Mouse (Mus musculus) layer of hippocampus, adult 18-20 months (tissue): ENCODE data around the gene Gstm4. TPM values are rescaled to one million over a fixed set of nuclear protein-coding genes. Genes with fewer than 3 reads are reported as not detected.

Experiments used
- DNase-seq, 2 experiments: peaks; one replicate each; pipeline ENCODE4 v3.0.0; 2022; ENCODE audit warnings: low spot score in 2 of 2
- long read RNA-seq: library from polyadenylated mRNA; stranded (forward); transcript quantifications from one replicate; pipeline ENCODE4 v2.0.0, GENCODE M21; 2021
- total RNA-seq, 2 experiments: library from RNA; stranded (reverse); gene quantifications; 2 replicates each; pipeline ENCODE4 v1.2.3; 2021

Gene Gstm4
- total RNA-seq: 10 to 100 TPM; 12.3 to 13.2 TPM
- long read RNA-seq, transcript Gstm4-201 (8 exons, 1,707 nt): major isoform, 10 of 23 reads
- long read RNA-seq, partial matches to known transcripts: 1 of 23 reads
- long read RNA-seq, other reads (novel, unspliced or antisense): 11 of 23 reads

- DNase-seq: peak; percentile 86 to 93
Observed at GRCm38 (mm10) chr3:108044394-108045140, at the start of gene Gstm4. Gene Gstm4, minus strand, starts transcription at chr3:108044894.

- DNase-seq: no peak
Observed at GRCm38 (mm10) chr3:108094146-108094545, 49.5 kb upstream of the Gstm4 start.

DNA sequence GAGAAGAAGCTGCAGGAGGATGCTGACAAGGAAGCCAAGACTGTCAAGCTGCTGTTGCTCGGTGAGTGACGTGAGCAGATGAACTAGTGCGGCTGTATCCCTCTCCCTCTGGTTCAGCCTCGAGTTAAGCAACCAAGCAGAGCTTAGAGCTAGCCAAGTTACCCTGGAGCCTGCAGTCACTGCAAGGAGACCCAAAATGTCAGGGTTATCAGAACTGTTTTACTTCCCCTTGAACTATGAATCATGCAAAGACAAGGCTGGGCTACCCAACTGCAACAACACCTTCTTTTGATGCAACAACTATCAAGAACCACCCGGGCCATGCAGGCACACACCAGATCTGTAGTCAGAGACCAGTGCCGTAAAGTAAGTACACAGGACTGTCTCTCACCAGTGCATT, 48.6 kb upstream of the Gstm4 start:
- no peak for DNase-seq

DNA sequence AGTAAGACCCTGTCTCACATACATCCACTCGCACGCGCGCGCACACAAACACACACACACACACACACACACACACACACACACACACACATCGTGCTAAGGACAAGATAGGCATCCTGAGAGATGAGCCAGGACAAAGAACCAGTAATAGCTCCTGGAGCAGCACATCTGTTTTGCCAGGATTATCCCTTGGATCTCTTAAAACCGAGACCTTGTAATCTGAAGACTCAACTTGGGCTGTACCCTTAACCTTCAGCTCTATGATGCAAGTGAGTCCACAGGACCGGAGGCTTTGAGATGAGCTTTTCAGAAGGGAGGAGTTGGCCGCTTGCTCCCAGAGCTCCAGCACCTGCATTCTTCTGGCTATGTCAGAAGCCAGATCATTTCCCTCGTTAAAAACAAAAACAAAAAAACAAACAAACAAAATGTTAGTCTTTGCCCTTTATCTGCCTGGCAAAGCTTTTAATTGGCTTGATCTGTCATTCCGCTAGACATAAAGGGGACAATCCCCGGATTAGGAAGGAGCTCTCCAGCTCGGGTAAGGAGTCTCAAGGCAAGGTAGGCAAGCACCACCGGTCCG, 47.9 kb upstream of the Gstm4 start, which contains the start of gene Gnat2:
Gene Gnat2 (plus strand): TSS at position 254 of the 580 bp plus-strand sequence.
- DNase-seq: no peak

DNA sequence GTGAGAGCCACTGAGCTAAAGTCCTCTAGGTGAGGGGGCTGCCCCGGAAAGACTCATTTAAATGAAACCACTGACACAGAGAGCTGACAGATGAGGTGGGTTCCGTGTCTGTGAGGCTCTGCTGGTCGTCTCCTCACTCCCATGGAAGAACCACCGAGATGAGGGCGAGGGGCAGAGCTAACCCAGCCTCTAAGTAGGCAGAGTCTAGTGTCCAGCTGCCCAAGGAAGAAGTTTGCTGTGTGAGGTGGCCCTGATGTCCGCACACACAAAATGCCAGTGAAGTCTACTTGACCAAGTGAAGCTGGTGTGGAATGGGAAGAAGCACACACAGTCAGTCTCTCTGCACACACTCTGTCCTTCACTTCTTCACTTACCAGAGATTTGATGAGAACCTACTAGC, 47.3 kb upstream of the Gstm4 start:
- DNase-seq: no peak

DNA sequence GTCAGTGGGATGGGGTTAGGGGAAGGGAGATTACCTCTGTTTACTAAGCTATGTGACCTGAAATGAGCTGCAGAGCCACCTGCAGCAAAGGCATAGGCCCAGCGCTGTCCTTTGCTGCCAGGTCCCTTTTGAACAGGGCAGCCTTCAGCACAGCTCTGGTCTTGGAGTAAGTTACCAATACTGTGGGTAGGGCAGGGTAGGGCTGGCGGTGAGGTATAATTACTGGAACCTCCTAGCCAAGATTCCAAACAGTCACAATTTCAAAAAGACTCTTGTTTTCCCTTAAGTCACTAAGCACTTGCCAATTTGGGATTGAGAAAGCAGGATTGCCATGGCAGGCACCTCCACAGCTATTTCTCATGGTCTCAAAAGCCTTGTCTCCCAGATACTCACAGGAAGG, 45.9 kb upstream of the Gstm4 start:
- DNase-seq: no peak

- peak in 1 of 2 experiments; percentile 49 for DNase-seq
Observed at GRCm38 (mm10) chr3:108089916-108090315, 45.2 kb upstream of the Gstm4 start.

GRCm38 (mm10) chr3:108088842-108089380, 44.2 kb upstream of the Gstm4 start:
- DNase-seq: no peak

GRCm38 (mm10) chr3:108087329-108087728, 42.6 kb upstream of the Gstm4 start:
- DNase-seq: no peak

DNA sequence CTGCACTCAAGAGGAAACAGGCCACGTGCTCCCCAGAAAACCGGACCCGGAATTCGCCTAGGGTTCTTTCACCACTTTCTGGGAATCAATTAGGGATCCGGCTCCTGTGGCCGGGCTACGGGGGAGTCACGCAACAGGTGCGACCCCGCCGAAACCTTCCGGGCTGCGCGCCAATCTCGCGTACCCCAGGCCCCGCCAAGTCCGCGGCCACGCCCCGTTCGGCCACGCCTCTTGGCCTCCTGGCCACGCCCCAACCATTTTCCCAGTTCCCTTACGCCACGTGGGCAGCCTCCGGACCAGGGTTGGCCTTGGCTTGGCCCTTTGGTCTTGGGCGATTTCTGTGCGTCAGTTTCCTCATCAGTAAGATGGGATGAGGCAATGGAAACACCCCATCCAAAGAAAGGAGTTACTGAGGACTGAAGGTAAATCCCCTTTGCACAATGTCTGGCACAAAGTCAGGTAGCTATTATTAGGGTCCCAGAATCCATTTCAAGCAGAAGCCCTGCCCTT, 41.8 kb upstream of the Gstm4 start, which contains the start of gene Ampd2:
Gene Ampd2 (minus strand): TSS at position 182 of the 510 bp plus-strand sequence.
- DNase-seq: no peak

GRCm38 (mm10) chr3:108085721-108086469, 41.2 kb upstream of the Gstm4 start:
- peak; percentile 44 to 46 for DNase-seq

- peak; percentile 86 to 91 for DNase-seq
Observed at GRCm38 (mm10) chr3:108085281-108085720, 40.6 kb upstream of the Gstm4 start.

DNA sequence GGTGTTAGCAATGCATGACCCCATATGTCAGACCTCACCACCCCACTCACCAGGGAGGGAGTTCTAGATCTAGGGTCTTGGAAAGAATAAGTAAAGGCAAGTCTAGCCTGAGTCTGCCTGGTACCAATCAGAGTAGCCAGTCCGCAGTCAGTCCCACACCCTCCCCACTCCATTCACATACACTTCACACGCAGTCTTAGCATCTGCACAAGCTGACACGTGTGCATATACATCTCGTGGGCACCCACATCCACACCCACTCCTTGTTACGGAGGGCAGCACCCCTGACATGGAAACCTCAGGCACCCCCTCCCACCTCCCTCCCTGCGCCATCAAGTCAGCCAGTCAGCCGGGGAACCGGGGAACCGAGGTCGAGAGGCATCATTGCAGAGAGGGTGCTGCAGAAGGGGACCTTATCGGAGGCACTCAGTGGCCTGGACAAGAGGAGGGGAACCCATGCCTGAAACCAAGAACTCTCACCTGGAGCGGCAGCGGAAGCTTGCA, 40.1 kb upstream of the Gstm4 start:
- no peak for DNase-seq

GRCm38 (mm10) chr3:108083904-108084407, 39.3 kb upstream of the Gstm4 start:
- DNase-seq: no peak

DNA sequence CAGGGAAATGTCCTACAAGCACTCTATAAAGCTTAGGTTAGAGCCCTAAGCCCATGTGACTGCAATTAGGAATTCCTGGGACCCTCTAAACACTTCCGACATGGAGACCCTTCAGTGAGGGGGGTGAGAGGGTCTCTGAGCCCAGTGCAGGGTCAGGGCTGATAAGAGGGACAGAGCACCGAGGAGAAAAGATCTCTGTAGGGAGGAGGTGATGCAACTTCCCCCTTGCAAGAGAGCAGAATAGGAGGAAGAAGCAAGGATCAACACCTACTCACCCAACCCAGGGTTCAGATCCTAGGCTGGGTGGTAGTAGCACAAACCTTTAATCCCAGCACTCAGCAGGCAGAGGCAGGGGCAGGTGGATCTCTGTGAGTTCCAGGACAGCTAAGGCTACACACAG, 38.5 kb upstream of the Gstm4 start:
- DNase-seq: no peak

DNA sequence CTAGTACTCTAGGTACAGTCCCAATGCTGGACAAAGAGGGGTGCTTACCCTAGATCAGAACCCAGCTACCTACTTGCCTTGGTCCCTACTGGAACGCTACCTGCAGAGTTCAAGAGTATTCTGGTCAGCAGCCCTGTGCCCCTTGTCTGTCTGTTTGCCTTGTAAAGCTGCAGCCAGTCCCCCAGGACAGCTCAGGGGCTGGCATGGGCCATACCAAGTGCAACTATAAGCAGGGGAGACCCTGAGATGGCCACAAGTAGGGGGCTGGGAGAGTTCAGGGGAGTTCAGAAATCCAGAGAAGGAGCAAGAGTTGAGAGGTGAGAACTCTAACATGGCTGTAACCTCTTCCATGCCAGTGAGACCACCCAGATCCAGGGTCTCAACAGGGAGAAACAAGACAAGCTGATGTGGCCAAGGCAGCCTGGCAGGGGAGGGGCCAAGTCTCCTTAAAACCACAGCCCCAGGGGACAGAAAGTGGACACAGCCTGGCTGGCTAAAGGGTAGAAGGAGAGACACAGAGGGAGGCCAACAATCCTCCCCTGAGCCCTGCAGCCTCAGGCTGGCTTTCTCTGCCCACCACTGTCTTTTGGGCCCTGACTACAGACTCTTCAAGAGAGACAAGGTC, 37.7 kb upstream of the Gstm4 start:
- DNase-seq: no peak

GRCm38 (mm10) chr3:108081681-108082080, 37.0 kb upstream of the Gstm4 start:
- no peak for DNase-seq

- no peak for DNase-seq
Observed at GRCm38 (mm10) chr3:108076836-108077235, 32.1 kb upstream of the Gstm4 start.

- no peak for DNase-seq
Observed at GRCm38 (mm10) chr3:108072983-108073569, 28.4 kb upstream of the Gstm4 start.
